Mouse (Mus musculus): ENCODE results near the gene Adcyap1. TPM values are rescaled to one million over a fixed set of nuclear protein-coding genes. Genes with fewer than 3 reads are reported as not detected.

The Adcyap1 gene
- not detected for total RNA-seq (2022)

GRCm38 (mm10) chr17:93198717-93199116 lies at the start of gene Adcyap1:
Adcyap1 (plus strand) TSS chr17:93199017.
- no peak for DNase-seq (ENCODE audit: low spot score in 2 of 2)

- no peak for DNase-seq (ENCODE audit: low spot score in 2 of 2)
Observed at GRCm38 (mm10) chr17:93158280-93158851, 40.5 kb upstream of the Adcyap1 start.

DNA sequence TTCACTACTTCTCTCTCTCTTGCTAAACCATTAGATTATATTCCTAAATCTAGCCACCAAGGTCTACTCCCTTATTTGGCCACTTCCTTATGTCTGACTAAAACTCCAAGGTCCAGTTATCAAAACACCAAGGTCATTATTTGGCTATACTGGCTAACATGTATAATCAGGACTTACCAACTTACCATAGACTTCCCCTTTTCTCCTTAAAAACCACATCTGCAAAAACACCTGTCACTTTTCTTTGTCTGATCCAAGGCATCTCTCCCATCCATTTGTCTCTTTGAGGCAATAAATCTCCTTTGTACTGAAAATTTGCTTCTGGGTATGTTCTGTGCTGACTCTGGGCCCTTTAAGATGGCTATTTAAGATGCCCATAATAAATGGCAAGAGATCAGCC lies 29.2 kb upstream of the Adcyap1 start:
- DNase-seq (ENCODE audit: low spot score in 2 of 2): no peak

- DNase-seq (ENCODE audit: low spot score in 2 of 2): no peak
Observed at GRCm38 (mm10) chr17:93196846-93197245, 2.0 kb upstream of the Adcyap1 start.

- no peak for DNase-seq (ENCODE audit: low spot score in 2 of 2)
Observed at GRCm38 (mm10) chr17:93198213-93198612, 604 bp upstream of the Adcyap1 start.

DNA sequence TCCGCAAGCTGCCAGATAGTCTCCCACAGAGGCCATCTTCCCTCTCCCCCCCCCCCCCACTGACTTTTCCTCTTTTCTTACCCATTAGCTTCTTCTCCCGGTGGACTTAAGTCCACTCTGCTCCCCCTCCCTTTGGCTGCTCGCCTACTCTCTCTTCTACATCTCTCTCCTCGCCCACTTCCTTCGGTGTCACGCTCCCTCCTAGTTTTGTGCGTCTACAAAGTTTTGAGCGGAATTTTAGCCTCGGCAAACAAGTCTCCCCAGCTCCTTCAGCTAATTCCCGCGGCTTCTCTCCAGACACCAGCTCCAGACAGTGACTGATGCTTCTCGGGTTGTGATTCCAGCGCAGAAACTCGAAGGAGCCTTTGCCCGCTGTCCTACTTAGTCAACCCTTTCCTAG lies 401 bp downstream of the Adcyap1 start:
- no peak for DNase-seq (ENCODE audit: low spot score in 2 of 2)

- DNase-seq (ENCODE audit: low spot score in 2 of 2): no peak
Observed at GRCm38 (mm10) chr17:93199747-93200146, 930 bp downstream of the Adcyap1 start.

DNA sequence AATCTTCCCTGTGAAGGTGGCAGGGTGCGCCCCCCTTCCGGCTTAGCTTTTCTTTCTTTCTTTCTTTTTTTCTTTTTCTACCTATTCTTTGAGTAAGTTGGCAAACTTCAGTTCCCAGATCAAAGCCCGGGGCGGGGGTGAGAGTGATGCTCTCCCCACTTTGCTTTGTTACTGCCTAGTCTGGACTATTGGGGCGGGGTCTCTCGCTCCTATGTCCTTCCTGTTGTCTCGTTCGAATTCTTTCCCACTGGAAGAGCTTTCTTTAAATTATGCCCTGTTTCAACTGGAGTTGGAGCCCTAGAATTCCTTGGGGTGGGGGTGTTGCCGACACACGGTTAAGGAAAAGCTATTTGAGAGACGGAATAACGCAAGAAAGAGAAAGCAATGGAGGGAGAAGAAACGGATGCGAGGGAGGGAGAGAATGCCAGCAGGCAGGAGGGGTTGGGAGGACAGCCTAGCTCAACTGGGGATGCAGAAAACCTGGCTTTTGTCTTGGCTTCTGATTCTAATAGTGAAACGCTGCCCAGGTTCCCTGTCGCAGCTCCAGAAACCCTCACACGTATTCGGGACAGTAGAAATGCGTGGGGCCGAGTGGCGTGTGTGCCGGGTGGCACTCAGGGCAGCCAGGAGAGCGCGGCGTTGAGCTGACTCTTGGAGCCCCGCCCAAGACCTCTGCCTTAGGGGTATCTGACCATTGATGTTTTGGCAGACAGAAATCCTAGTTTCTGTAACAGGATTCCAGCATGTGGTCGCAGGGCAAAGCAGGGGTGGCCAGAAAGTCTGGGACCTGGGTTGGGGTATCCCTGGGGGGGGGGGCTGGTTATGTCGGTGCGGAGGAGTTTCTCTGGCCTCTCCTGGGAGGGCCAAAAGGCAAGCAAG lies 1.8 kb downstream of the Adcyap1 start:
- DNase-seq (ENCODE audit: low spot score in 2 of 2): no peak

DNA sequence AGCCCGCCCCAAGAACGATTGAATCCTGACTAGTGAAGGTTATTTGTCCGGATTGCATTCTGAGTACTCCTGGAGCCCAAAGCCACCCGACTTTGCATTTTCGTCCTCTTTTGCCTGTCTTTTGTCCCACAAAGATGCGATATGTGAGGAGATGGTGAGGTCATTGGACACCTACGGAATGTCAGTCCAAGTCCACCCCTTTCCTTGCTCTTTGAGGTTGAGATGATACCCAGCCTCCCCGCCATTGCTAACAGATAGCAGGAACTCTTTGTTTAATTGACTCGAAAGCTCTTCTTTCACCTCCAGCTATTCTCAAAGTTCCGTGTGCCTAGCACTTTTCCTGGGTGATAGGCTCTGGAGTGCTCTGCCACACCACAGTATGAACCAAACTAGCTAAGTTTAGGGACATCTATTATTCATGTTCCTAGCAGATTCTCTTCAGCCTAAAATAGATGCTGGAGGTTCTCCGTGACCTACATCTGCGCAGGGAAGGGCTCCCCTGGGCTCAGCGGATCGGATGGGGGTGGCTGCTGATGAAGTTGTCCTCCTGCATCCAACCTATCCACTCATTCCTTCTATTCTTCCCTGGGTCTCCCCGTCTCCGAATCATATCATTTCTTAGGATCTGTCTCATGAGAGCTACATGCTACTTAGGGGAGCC lies 2.6 kb downstream of the Adcyap1 start:
- DNase-seq (ENCODE audit: low spot score in 2 of 2): no peak

GRCm38 (mm10) chr17:93202165-93203075 lies 3.6 kb downstream of the Adcyap1 start:
- no peak for DNase-seq (ENCODE audit: low spot score in 2 of 2)

DNA sequence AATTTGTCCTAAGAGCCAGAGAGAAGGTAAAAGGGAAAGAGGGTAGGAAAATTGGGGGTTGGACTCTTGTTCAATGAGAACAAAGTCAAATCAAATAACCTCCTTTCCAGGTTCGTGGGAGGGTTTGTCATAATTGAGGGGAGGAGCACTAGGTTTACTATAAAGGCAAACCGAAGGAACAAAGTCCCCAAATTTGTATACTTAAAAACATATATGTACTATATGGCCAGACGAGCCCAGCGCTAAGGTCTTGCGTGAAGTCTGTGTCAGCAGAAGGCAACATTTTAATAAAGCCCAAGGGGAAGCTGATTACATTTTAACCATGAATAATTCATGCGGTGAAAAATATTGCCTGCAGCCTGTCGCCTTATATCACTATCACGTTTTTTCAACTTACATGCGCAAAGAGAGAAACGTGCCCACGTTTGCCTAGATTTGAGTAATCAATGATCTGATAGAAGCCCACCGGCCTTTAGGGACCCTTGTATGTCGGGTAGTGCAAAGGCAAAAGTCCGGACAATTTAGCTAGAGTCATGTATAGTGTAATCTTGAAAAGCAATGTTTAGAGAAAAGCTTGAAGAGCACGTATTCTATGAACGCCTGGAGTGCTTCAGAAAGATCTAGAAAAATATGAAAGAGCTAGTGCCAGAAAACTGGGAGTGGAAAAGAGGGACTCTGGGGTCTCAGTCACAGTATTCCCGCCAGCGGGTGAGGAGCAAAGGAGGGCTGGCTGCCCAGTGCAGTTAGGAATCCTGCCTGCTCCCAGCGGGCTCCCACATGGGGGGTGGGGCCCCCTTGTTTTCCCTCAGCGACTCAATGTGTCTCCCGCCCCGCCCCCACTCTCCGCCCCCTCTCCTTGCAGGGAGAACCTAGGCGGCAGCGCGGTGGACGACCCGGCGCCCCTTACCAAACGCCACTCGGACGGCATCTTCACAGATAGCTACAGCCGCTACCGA lies 4.5 kb downstream of the Adcyap1 start:
- no peak for DNase-seq (ENCODE audit: low spot score in 2 of 2)

DNA sequence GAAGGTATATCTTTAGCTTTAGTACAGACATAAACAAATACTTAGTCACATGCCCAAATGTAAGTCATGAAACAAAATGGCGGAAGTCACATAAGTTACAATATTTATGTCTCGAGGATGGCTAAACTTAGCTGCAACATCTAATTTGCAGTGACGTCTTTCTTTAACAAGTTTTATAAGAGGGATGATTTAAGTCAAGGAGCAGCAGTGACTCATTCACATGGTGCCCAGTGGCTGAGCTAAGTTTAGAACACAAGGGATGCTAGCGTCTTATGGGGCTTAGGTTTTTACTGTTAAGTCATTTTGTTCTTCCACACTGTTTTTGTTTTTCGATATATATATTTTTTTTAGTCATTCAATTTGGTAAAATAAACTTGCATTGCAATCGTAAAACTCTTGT lies 19.0 kb downstream of the Adcyap1 start:
- DNase-seq (ENCODE audit: low spot score in 2 of 2): no peak

- no peak for DNase-seq (ENCODE audit: low spot score in 2 of 2)
Observed at GRCm38 (mm10) chr17:93218640-93219039, 19.8 kb downstream of the Adcyap1 start.

DNA sequence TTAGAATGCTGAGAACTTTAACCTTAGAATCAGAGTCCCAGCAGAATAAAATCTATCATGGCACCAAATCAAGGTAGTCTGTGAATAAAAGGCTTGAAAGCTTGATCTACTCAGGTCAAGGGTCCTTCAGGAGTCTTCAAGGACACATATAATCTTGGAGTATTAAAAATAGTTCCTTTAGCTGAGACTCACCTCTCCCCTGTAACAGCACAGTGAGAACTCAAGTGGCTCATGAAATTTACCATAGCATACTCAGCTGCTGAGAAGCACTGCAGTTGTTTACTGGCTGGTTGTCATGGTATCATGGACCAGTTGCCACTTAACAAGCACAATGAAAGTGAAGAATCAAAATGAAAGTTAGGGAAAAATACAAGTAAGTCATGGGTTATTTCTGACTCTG lies 38.5 kb downstream of the Adcyap1 start:
- no peak for DNase-seq (ENCODE audit: low spot score in 2 of 2)
